Mouse (Mus musculus): ENCODE data around the gene Secisbp2l. TPM values are rescaled to one million over a fixed set of nuclear protein-coding genes. Genes with fewer than 3 reads are reported as not detected.

The Secisbp2l gene
- polyA plus RNA-seq, 1 experiment from 2014 or later, result 29.9 TPM

GRCm38 (mm10) chr2:125795118-125795517 is 12.4 kb upstream of the Secisbp2l start:
- Histone ChIP-seq H3K27ac (replicated peaks) (no peak overlapping the region), H3K4me2 (no peak overlapping the region), H3K36me3 (no peaks in the 10 kb centered on the region), H3K9ac (no peak overlapping the region), H3K27me3 (no peaks in the 10 kb centered on the region), H3K4me1 (replicated peaks) (no peaks in the 10 kb centered on the region), H3K4me3 (no peak overlapping the region), H3K9me3 (no peaks in the 10 kb centered on the region)
- WGBS, result 85% methylated on average over 2 of the region's 2 CpGs
- no peak for ATAC-seq (ENCODE audit: low read depth)

DNA sequence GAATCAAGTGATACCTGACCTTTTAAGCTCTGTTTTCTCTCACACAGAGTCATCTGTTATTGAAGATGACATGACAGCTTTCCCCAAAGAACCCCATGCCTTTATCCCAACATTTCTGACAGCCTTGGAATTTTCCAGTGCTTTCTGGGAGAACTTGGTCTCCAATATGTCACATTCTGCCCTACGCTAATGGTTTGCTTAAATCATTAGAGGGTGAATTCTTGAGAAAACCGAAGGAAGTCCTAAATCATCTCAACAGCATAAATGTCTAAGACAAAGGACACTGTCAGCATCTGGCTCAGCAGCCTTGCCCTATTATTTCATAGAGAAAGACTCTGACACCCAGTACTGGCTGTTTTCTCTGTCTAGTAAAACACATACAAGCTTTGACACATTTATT is 11.5 kb upstream of the Secisbp2l start:
- 68% methylated on average over 2 of the region's 2 CpGs for WGBS
- no peaks in the 10 kb centered on the region for H3K4me1 ChIP-seq (replicated peaks)
- H3K27me3 ChIP-seq, result no peaks in the 10 kb centered on the region
- no peak overlapping the region for H3K4me2 ChIP-seq
- H3K4me3 ChIP-seq, result no peak overlapping the region
- H3K27ac ChIP-seq (replicated peaks), result no peak overlapping the region
- no peak for ATAC-seq (ENCODE audit: low read depth)
- no peak overlapping the region for H3K9ac ChIP-seq
- no peaks in the 10 kb centered on the region for H3K36me3 ChIP-seq
- H3K9me3 ChIP-seq, result no peaks in the 10 kb centered on the region

- H3K27ac ChIP-seq (replicated peaks), result no peak overlapping the region
- no peak overlapping the region for H3K9ac ChIP-seq
- no peaks in the 10 kb centered on the region for H3K9me3 ChIP-seq
- no peaks in the 10 kb centered on the region for H3K27me3 ChIP-seq
- H3K4me3 ChIP-seq, result no peak overlapping the region
- no peaks in the 10 kb centered on the region for H3K4me1 ChIP-seq (replicated peaks)
- H3K4me2 ChIP-seq, result no peak overlapping the region
- ATAC-seq (ENCODE audit: low read depth), result no peak
- WGBS, result 88% methylated on average over 11 of the region's 11 CpGs
- no peaks in the 10 kb centered on the region for H3K36me3 ChIP-seq
Measured at GRCm38 (mm10) chr2:125792879-125793261, 10.2 kb upstream of the Secisbp2l start.

GRCm38 (mm10) chr2:125792144-125792878 is 9.6 kb upstream of the Secisbp2l start:
- no peak overlapping the region for H3K4me3 ChIP-seq
- H3K9ac ChIP-seq, result no peak overlapping the region
- H3K27ac ChIP-seq (replicated peaks), result no peak overlapping the region
- H3K9me3 ChIP-seq, result no peaks in the 10 kb centered on the region
- ATAC-seq (ENCODE audit: low read depth), result no peak
- 76% methylated on average over 2 of the region's 2 CpGs for WGBS
- H3K4me2 ChIP-seq, result no peak overlapping the region
- H3K27me3 ChIP-seq, result no peaks in the 10 kb centered on the region
- H3K36me3 ChIP-seq, result no peaks in the 10 kb centered on the region
- no peaks in the 10 kb centered on the region for H3K4me1 ChIP-seq (replicated peaks)

- Histone ChIP-seq H3K36me3 (no peaks in the 10 kb centered on the region), H3K4me3 (no peak overlapping the region), H3K4me2 (no peak overlapping the region), H3K27me3 (no peaks in the 10 kb centered on the region), H3K9ac (no peak overlapping the region), H3K27ac (replicated peaks) (no peak overlapping the region), H3K4me1 (replicated peaks) (no peaks in the 10 kb centered on the region), H3K9me3 (no peaks in the 10 kb centered on the region)
- WGBS, result 78% methylated on average over 7 of the region's 7 CpGs
- no peak for ATAC-seq (ENCODE audit: low read depth)
Measured at GRCm38 (mm10) chr2:125791485-125791885, 8.8 kb upstream of the Secisbp2l start.

GRCm38 (mm10) chr2:125790242-125790641 is 7.6 kb upstream of the Secisbp2l start:
- no peak overlapping the region for H3K4me2 ChIP-seq
- H3K36me3 ChIP-seq, result no peaks in the 10 kb centered on the region
- no peak overlapping the region for H3K27ac ChIP-seq (replicated peaks)
- ATAC-seq (ENCODE audit: low read depth), result no peak
- no peaks in the 10 kb centered on the region for H3K4me1 ChIP-seq (replicated peaks)
- no peaks in the 10 kb centered on the region for H3K27me3 ChIP-seq
- no peak overlapping the region for H3K4me3 ChIP-seq
- no peak overlapping the region for H3K9ac ChIP-seq
- no peaks in the 10 kb centered on the region for H3K9me3 ChIP-seq
- WGBS, result 91% methylated on average over 4 of the region's 4 CpGs

GRCm38 (mm10) chr2:125789265-125789664 is 6.6 kb upstream of the Secisbp2l start:
- Histone ChIP-seq H3K27me3 (no peaks in the 10 kb centered on the region), H3K4me3 (no peak overlapping the region), H3K36me3 (no peaks in the 10 kb centered on the region), H3K4me1 (replicated peaks) (no peaks in the 10 kb centered on the region), H3K9ac (no peak overlapping the region), H3K9me3 (no peaks in the 10 kb centered on the region), H3K4me2 (no peak overlapping the region), H3K27ac (replicated peaks) (no peak overlapping the region)
- WGBS, result 63% methylated on average over 5 of the region's 5 CpGs
- no peak for ATAC-seq (ENCODE audit: low read depth)

GRCm38 (mm10) chr2:125788785-125789184 is 6.1 kb upstream of the Secisbp2l start:
- no peak overlapping the region for H3K4me3 ChIP-seq
- H3K4me2 ChIP-seq, result no peak overlapping the region
- H3K9me3 ChIP-seq, result no peaks in the 10 kb centered on the region
- H3K9ac ChIP-seq, result no peak overlapping the region
- H3K4me1 ChIP-seq (replicated peaks), result no peaks in the 10 kb centered on the region
- no peak for ATAC-seq (ENCODE audit: low read depth)
- no peaks in the 10 kb centered on the region for H3K27me3 ChIP-seq
- no peak overlapping the region for H3K27ac ChIP-seq (replicated peaks)
- H3K36me3 ChIP-seq, result no peaks in the 10 kb centered on the region
- 82% methylated on average over 3 of the region's 3 CpGs for WGBS

- Histone ChIP-seq H3K9ac (no peak overlapping the region), H3K9me3 (no peaks in the 10 kb centered on the region), H3K36me3 (no peaks in the 10 kb centered on the region), H3K4me2 (no peak overlapping the region), H3K4me1 (replicated peaks) (peaks cover 1% of the 10 kb centered on the region), H3K27ac (replicated peaks) (no peak overlapping the region), H3K4me3 (no peak overlapping the region), H3K27me3 (no peaks in the 10 kb centered on the region)
- no peak for ATAC-seq (ENCODE audit: low read depth)
Measured at GRCm38 (mm10) chr2:125788351-125788750, 5.7 kb upstream of the Secisbp2l start.

DNA sequence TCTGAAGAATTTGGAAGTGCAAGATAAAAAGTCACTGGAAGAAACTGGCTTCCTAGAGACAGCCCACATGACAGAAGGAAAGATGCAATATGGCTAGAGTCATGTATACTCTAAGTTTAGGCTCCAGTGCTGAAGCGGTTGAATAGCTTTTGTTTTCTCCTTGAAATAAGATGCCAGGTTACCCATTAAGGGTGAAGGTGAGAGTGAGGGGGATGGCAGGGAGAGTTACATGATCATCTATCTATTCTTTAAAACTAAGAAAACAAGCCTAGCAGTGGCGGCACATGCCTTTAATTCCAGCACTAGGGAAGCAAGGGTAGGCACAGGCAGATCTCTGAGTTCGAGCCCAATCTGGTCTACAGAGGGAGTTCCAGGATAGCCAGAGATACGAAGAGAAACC is 2.4 kb upstream of the Secisbp2l start:
- H3K36me3 ChIP-seq, result no peaks in the 10 kb centered on the region
- peaks cover 27% of the 10 kb centered on the region for H3K4me1 ChIP-seq (replicated peaks)
- 76% methylated on average over 4 of the region's 4 CpGs for WGBS
- no peak overlapping the region for H3K4me3 ChIP-seq
- no peak overlapping the region for H3K27ac ChIP-seq (replicated peaks)
- H3K9me3 ChIP-seq, result no peaks in the 10 kb centered on the region
- no peak overlapping the region for H3K4me2 ChIP-seq
- no peak overlapping the region for H3K9ac ChIP-seq
- ATAC-seq (ENCODE audit: low read depth), result no peak
- H3K27me3 ChIP-seq, result no peaks in the 10 kb centered on the region

DNA sequence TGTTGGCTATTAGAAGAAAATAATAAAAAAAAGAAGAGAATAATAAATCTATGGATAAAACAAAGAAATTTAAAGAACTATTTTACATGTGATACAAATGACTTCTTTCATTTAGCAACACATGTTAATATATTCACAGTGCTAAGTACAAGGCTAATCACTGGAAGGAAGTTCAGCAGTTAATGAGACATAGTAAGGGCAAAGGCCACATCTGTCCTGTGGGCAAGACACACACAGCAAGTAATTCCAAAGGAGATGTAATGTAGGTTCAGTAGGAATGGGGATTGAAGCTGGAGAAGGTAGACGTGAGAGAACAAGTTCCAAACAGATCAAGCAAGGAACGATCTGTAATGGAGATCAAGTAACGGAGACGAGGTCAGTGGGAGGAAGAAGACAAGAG is 1.7 kb upstream of the Secisbp2l start:
- H3K27me3 ChIP-seq, result no peaks in the 10 kb centered on the region
- H3K4me1 ChIP-seq (replicated peaks), result peaks cover 33% of the 10 kb centered on the region
- ATAC-seq (ENCODE audit: low read depth), result no peak
- no peak overlapping the region for H3K4me2 ChIP-seq
- H3K4me3 ChIP-seq, result no peak overlapping the region
- H3K27ac ChIP-seq (replicated peaks), result no peak overlapping the region
- H3K9ac ChIP-seq, result no peak overlapping the region
- no peaks in the 10 kb centered on the region for H3K9me3 ChIP-seq
- 75% methylated on average over 4 of the region's 4 CpGs for WGBS
- no peaks in the 10 kb centered on the region for H3K36me3 ChIP-seq

- Histone ChIP-seq H3K27ac (replicated peaks) (no peak overlapping the region), H3K4me3 (no peak overlapping the region), H3K36me3 (no peaks in the 10 kb centered on the region), H3K9me3 (no peaks in the 10 kb centered on the region), H3K4me2 (no peak overlapping the region), H3K9ac (no peak overlapping the region), H3K4me1 (replicated peaks) (peaks cover 34% of the 10 kb centered on the region), H3K27me3 (no peaks in the 10 kb centered on the region)
- no peak for ATAC-seq (ENCODE audit: low read depth)
- WGBS, result 64% methylated on average over 4 of the region's 4 CpGs
Measured at GRCm38 (mm10) chr2:125783868-125784267, 1.2 kb upstream of the Secisbp2l start.
